Mouse (Mus musculus): ENCODE data around the gene Rpusd2. TPM values are rescaled to one million over a fixed set of nuclear protein-coding genes. Genes with fewer than 3 reads are reported as not detected.

Gene Rpusd2
- polyA plus RNA-seq (2014; fragmentation: Nextera tagmentation; extraction: Ambion mirVana), result 6.1 and 7.2 TPM in 2 replicates

- Histone ChIP-seq H3K9ac (ENCODE audit: low read length) (peak within 1 kb of the TSS; percentile 84), H3K4me3 (ENCODE audit: low read depth, low read length) (peak within 1 kb of the TSS; percentile 88), H3K27ac (replicated peaks; ENCODE audit: low read depth, low read length) (peak within 1 kb of the TSS; percentile 68; the same call in 1 of the 2 replicates), H3K9me3 (ENCODE audit: control insufficient read depth, low read length) (no peaks in the 10 kb centered on the region), H3K27me3 (ENCODE audit: control insufficient read depth, insufficient read depth, low read length) (no peaks in the 10 kb centered on the region), H3K4me1 (ENCODE audit: control insufficient read depth, insufficient read depth, low read length) (peaks cover 4% of the 10 kb centered on the region; the same call in 1 of the 2 replicates), H3K36me3 (ENCODE audit: control insufficient read depth, insufficient read depth, low read length) (peaks cover 6% of the 10 kb centered on the region), H3K4me2 (ENCODE audit: low read depth, severe bottlenecking) (peak within 1 kb of the TSS; percentile 82)
- ATAC-seq (ENCODE audit: insufficient number of reproducible peaks, low FRiP score, low TSS enrichment, low read depth) (peak; percentile 90), DNase-seq (ENCODE audit: low spot score) (peak; percentile 98)
- under 1% methylated on average over 49 of the region's 49 CpGs for WGBS
Measured at GRCm38 (mm10) chr2:119034656-119035396, at the start of gene Rpusd2. Gene Rpusd2, plus strand, starts transcription at chr2:119034790.

- Histone ChIP-seq H3K27ac (replicated peaks; ENCODE audit: low read depth, low read length) (no peak overlapping the region), H3K9ac (ENCODE audit: low read length) (no peak overlapping the region), H3K4me1 (ENCODE audit: control insufficient read depth, insufficient read depth, low read length) (no peaks in the 10 kb centered on the region), H3K36me3 (ENCODE audit: control insufficient read depth, insufficient read depth, low read length) (no peaks in the 10 kb centered on the region), H3K4me2 (ENCODE audit: low read depth, severe bottlenecking) (no peak overlapping the region), H3K27me3 (ENCODE audit: control insufficient read depth, insufficient read depth, low read length) (peaks cover 7% of the 10 kb centered on the region; the same call in 1 of the 2 replicates), H3K9me3 (ENCODE audit: control insufficient read depth, low read length) (no peaks in the 10 kb centered on the region), H3K4me3 (ENCODE audit: low read depth, low read length) (no peak overlapping the region)
- DNase-seq (ENCODE audit: low spot score), result no peak
- ATAC-seq (ENCODE audit: insufficient number of reproducible peaks, low FRiP score, low TSS enrichment, low read depth), result no peak
- WGBS, result 57% methylated on average over 5 of the region's 5 CpGs
Measured at GRCm38 (mm10) chr2:118995490-118995889, 39.1 kb upstream of the Rpusd2 start.

- WGBS, result 43% methylated on average over 16 of the region's 16 CpGs
- no peak overlapping the region for H3K27ac ChIP-seq (replicated peaks; ENCODE audit: low read depth, low read length)
- H3K36me3 ChIP-seq (ENCODE audit: control insufficient read depth, insufficient read depth, low read length), result no peaks in the 10 kb centered on the region
- no peaks in the 10 kb centered on the region for H3K9me3 ChIP-seq (ENCODE audit: control insufficient read depth, low read length)
- H3K4me1 ChIP-seq (ENCODE audit: control insufficient read depth, insufficient read depth, low read length), result no peaks in the 10 kb centered on the region
- H3K9ac ChIP-seq (ENCODE audit: low read length), result no peak overlapping the region
- no peak overlapping the region for H3K4me3 ChIP-seq (ENCODE audit: low read depth, low read length)
- ATAC-seq (ENCODE audit: insufficient number of reproducible peaks, low FRiP score, low TSS enrichment, low read depth), result no peak
- H3K27me3 ChIP-seq (ENCODE audit: control insufficient read depth, insufficient read depth, low read length), result peaks cover 7% of the 10 kb centered on the region; the same call in 1 of the 2 replicates
- no peak for DNase-seq (ENCODE audit: low spot score)
- H3K4me2 ChIP-seq (ENCODE audit: low read depth, severe bottlenecking), result no peak overlapping the region
Measured at GRCm38 (mm10) chr2:118995919-118996797, 38.4 kb upstream of the Rpusd2 start.

- H3K36me3 ChIP-seq (ENCODE audit: control insufficient read depth, insufficient read depth, low read length), result no peaks in the 10 kb centered on the region
- no peak overlapping the region for H3K4me2 ChIP-seq (ENCODE audit: low read depth, severe bottlenecking)
- ATAC-seq (ENCODE audit: insufficient number of reproducible peaks, low FRiP score, low TSS enrichment, low read depth), result no peak
- 92% methylated on average over 1 of the region's 1 CpGs for WGBS
- H3K9me3 ChIP-seq (ENCODE audit: control insufficient read depth, low read length), result no peaks in the 10 kb centered on the region
- H3K27ac ChIP-seq (replicated peaks; ENCODE audit: low read depth, low read length), result no peak overlapping the region
- no peak for DNase-seq (ENCODE audit: low spot score)
- no peaks in the 10 kb centered on the region for H3K4me1 ChIP-seq (ENCODE audit: control insufficient read depth, insufficient read depth, low read length)
- no peak overlapping the region for H3K9ac ChIP-seq (ENCODE audit: low read length)
- no peak overlapping the region for H3K4me3 ChIP-seq (ENCODE audit: low read depth, low read length)
- H3K27me3 ChIP-seq (ENCODE audit: control insufficient read depth, insufficient read depth, low read length), result peaks cover 7% of the 10 kb centered on the region; the same call in 1 of the 2 replicates
Measured at GRCm38 (mm10) chr2:118996798-118997105, 37.8 kb upstream of the Rpusd2 start.

- Histone ChIP-seq H3K4me2 (ENCODE audit: low read depth, severe bottlenecking) (no peak overlapping the region), H3K9ac (ENCODE audit: low read length) (no peak overlapping the region), H3K36me3 (ENCODE audit: control insufficient read depth, insufficient read depth, low read length) (no peaks in the 10 kb centered on the region), H3K4me3 (ENCODE audit: low read depth, low read length) (no peak overlapping the region), H3K27me3 (ENCODE audit: control insufficient read depth, insufficient read depth, low read length) (peaks cover 7% of the 10 kb centered on the region; the same call in 1 of the 2 replicates), H3K4me1 (ENCODE audit: control insufficient read depth, insufficient read depth, low read length) (no peaks in the 10 kb centered on the region), H3K9me3 (ENCODE audit: control insufficient read depth, low read length) (no peaks in the 10 kb centered on the region), H3K27ac (replicated peaks; ENCODE audit: low read depth, low read length) (no peak overlapping the region)
- 76% methylated on average over 6 of the region's 6 CpGs for WGBS
- ATAC-seq (ENCODE audit: insufficient number of reproducible peaks, low FRiP score, low TSS enrichment, low read depth) (no peak), DNase-seq (ENCODE audit: low spot score) (no peak)
Measured at GRCm38 (mm10) chr2:118998115-118998866, 36.3 kb upstream of the Rpusd2 start.

- Histone ChIP-seq H3K9me3 (ENCODE audit: control insufficient read depth, low read length) (no peaks in the 10 kb centered on the region), H3K4me1 (ENCODE audit: control insufficient read depth, insufficient read depth, low read length) (no peaks in the 10 kb centered on the region), H3K9ac (ENCODE audit: low read length) (no peak overlapping the region), H3K4me2 (ENCODE audit: low read depth, severe bottlenecking) (no peak overlapping the region), H3K27ac (replicated peaks; ENCODE audit: low read depth, low read length) (no peak overlapping the region), H3K4me3 (ENCODE audit: low read depth, low read length) (no peak overlapping the region), H3K27me3 (ENCODE audit: control insufficient read depth, insufficient read depth, low read length) (peaks cover 7% of the 10 kb centered on the region; the same call in 1 of the 2 replicates), H3K36me3 (ENCODE audit: control insufficient read depth, insufficient read depth, low read length) (no peaks in the 10 kb centered on the region)
- 80% methylated on average over 3 of the region's 3 CpGs for WGBS
- ATAC-seq (ENCODE audit: insufficient number of reproducible peaks, low FRiP score, low TSS enrichment, low read depth) (no peak), DNase-seq (ENCODE audit: low spot score) (no peak)
Measured at GRCm38 (mm10) chr2:118999025-118999639, 35.5 kb upstream of the Rpusd2 start.

GRCm38 (mm10) chr2:119006886-119007285 is 27.7 kb upstream of the Rpusd2 start:
- no peaks in the 10 kb centered on the region for H3K4me1 ChIP-seq (ENCODE audit: control insufficient read depth, insufficient read depth, low read length)
- H3K4me3 ChIP-seq (ENCODE audit: low read depth, low read length), result no peak overlapping the region
- H3K9ac ChIP-seq (ENCODE audit: low read length), result no peak overlapping the region
- DNase-seq (ENCODE audit: low spot score) (no peak), ATAC-seq (ENCODE audit: insufficient number of reproducible peaks, low FRiP score, low TSS enrichment, low read depth) (no peak)
- H3K27me3 ChIP-seq (ENCODE audit: control insufficient read depth, insufficient read depth, low read length), result no peaks in the 10 kb centered on the region
- 90% methylated on average over 7 of the region's 7 CpGs for WGBS
- H3K36me3 ChIP-seq (ENCODE audit: control insufficient read depth, insufficient read depth, low read length), result no peaks in the 10 kb centered on the region
- no peak overlapping the region for H3K4me2 ChIP-seq (ENCODE audit: low read depth, severe bottlenecking)
- H3K27ac ChIP-seq (replicated peaks; ENCODE audit: low read depth, low read length), result no peak overlapping the region
- no peaks in the 10 kb centered on the region for H3K9me3 ChIP-seq (ENCODE audit: control insufficient read depth, low read length)

- no peak for DNase-seq (ENCODE audit: low spot score)
- no peaks in the 10 kb centered on the region for H3K27me3 ChIP-seq (ENCODE audit: control insufficient read depth, insufficient read depth, low read length)
- H3K27ac ChIP-seq (replicated peaks; ENCODE audit: low read depth, low read length), result no peak overlapping the region
- H3K4me3 ChIP-seq (ENCODE audit: low read depth, low read length), result no peak overlapping the region
- 95% methylated on average over 2 of the region's 2 CpGs for WGBS
- H3K4me2 ChIP-seq (ENCODE audit: low read depth, severe bottlenecking), result no peak overlapping the region
- ATAC-seq (ENCODE audit: insufficient number of reproducible peaks, low FRiP score, low TSS enrichment, low read depth), result no peak
- H3K36me3 ChIP-seq (ENCODE audit: control insufficient read depth, insufficient read depth, low read length), result no peaks in the 10 kb centered on the region
- H3K9me3 ChIP-seq (ENCODE audit: control insufficient read depth, low read length), result no peaks in the 10 kb centered on the region
- no peak overlapping the region for H3K9ac ChIP-seq (ENCODE audit: low read length)
- no peaks in the 10 kb centered on the region for H3K4me1 ChIP-seq (ENCODE audit: control insufficient read depth, insufficient read depth, low read length)
Measured at GRCm38 (mm10) chr2:119009376-119009775, 25.2 kb upstream of the Rpusd2 start.

Data from limb, embryonic 11.5 days (tissue).